Mouse (Mus musculus): ENCODE measurements at regions not wholly inside any gene's neighbourhood (a gene's known extent, or its start where the extent isn't known, plus 50 kb on each side); places are given as distances from the start of the nearest gene placed in this dataset.

- no peak for DNase-seq (ENCODE audit: low spot score)
Measured at GRCm38 (mm10) chrX:129272135-129272534, 477.4 kb upstream of the Diaph2 start.

DNA sequence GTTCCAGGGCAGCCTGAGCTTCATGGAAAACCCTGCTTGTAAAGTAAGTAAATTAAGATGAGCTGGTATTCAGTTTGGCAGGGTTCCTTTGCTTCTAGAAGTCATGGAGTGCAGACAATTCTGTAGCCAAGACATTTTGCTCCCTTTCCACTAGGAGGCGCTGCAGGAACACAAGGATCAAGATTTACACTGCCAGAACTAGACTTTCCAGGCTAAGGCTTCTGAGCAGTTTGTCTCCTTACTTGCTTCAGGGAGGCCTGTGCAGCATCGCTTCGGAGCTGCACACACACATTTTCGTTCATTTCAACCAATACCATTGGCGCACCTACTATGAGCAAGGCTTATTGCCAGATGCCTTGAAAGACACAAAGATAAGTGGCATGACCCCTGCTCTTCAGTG, 445.6 kb upstream of the Diaph2 start:
- peak; percentile 50 for DNase-seq (ENCODE audit: low spot score)

GRCm38 (mm10) chrX:129309380-129309779, 440.2 kb upstream of the Diaph2 start:
- DNase-seq (ENCODE audit: low spot score): no peak

DNA sequence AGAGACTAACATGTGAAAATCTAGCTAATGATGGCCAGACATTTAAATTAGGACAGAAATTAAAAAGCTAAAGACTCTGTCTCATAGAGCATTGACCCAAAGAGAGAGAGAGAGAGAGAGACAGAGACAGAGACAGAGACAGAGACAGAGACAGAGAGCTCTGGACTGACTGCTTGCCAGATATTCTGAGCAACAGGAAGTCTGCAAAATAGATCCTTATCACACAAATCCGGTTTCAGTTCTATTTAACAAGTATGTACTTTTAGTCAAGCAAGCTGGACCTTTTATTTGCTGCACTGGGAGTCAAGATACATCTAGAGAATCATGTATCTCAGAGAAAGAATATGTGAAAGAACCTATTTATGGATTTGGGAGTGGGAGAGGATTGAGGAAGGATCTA, 420.1 kb upstream of the Diaph2 start:
- no peak for DNase-seq (ENCODE audit: low spot score)

GRCm38 (mm10) chrX:129332810-129333209, 416.7 kb upstream of the Diaph2 start:
- no peak for DNase-seq (ENCODE audit: low spot score)

Measured in testis, postnatal 10 days (tissue).